Mouse (Mus musculus) cerebellum, adult 2 months (tissue): ENCODE measurements around the gene Sh3d19.

Experiments
- CTCF ChIP-seq: fragments of 200-500 bp; IDR thresholded peaks from 2 replicates; pipeline ENCODE4 v1.5.1; 2011; ENCODE audit warnings: low read depth, mild to moderate bottlenecking, control low read depth, low read length, moderate library complexity, borderline replicate concordance; ENCODE audit not compliant: insufficient read depth
- POLR2A ChIP-seq: fragments of 200-500 bp; IDR thresholded peaks from 2 replicates; pipeline ENCODE4 v1.6.1; 2011; ENCODE audit warnings: low read length, control low read depth, borderline replicate concordance; ENCODE audit not compliant: insufficient read depth

DNA sequence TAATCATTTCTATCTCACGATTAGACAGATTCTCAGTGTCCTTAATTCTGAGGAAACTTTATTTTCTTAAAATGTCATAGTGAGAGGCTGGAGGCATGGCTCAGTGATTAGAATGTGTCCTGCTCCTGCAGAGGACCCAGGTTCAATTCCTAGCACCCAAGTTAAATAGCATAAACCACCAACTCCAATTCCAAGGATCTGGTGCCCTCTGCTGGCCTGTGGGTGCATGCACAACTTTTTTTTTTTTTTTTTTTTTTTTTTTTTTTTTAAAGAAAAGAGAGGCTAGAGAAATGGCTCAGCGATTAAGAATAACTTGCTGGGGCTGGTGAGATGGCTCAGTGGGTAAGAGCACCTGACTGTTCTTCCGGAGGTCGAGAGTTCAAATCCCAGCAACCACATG lies 146.0 kb downstream of the Sh3d19 start:
- TF ChIP-seq CTCF (peak; percentile 23; the same call in 1 of the 2 replicates), POLR2A (no peak)
